Mouse (Mus musculus): ENCODE measurements at regions not wholly inside any gene's neighbourhood (a gene's known extent, or its start where the extent isn't known, plus 50 kb on each side); places are given as distances from the start of the nearest gene placed in this dataset.
A peak's percentile ranks its signal among the peaks of the same experiment; 100 is the strongest.

DNA sequence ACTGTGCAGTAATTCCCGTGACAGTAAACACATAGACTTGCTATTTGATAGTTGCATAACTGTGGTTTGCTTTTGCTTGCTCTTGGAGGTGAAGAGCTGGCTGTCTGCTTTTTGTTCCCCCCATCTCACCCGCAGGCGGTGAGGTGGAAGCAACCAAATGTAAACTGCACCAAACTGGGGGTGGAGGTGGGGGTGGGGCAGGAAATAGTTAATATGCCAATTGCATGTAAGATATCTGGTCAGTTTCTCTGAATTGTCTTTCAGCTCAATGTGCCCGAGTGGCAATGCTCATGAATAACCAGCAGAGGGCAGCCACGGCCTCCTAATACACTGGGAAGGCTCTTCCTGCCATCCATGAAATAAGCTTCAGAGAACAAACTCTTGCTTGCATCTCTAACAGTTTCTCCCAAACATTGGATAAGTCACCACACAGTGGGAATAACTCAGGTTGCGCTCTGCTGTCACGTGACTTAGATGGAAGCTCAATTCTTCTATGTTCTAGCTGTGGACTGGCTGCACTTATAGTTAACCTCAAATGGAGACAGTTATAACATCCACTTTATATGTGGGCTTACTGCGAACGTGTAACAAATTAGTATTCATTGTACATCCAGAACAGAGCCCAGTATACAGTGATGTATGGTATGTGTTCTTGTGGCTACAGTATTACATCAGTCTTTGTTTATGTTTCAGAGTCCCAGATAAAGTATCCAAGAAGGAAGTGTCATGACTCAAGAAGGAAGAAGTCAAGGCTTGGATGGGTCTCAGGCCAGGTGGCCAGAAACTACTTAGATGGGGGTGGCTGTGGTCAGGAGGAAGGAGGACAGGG, 62.0 kb upstream of the Egflam start:
- peak; percentile 92 for TF ChIP-seq CTCF (IDR thresholded peaks at IDR 0.05)
- DNase-seq: peak; percentile 58
- H3K27ac ChIP-seq: no peak overlapping the region
- H3K4me3 ChIP-seq: no peak overlapping the region
- intact Hi-C loops (cut with DNase I): loop anchor here (1.0 to 2.0 kb wide), 2 partner anchors 352 to 607 kb away; no protein-coding TSS in a partner anchor

GRCm38 (mm10) chr15:7462549-7462948, 64.4 kb upstream of the Egflam start:
- H3K4me3 ChIP-seq: no peak overlapping the region
- no peak for TF ChIP-seq CTCF (IDR thresholded peaks at IDR 0.05)
- DNase-seq: no peak
- intact Hi-C loops (cut with DNase I): no loop called here
- H3K27ac ChIP-seq: no peak overlapping the region

DNA sequence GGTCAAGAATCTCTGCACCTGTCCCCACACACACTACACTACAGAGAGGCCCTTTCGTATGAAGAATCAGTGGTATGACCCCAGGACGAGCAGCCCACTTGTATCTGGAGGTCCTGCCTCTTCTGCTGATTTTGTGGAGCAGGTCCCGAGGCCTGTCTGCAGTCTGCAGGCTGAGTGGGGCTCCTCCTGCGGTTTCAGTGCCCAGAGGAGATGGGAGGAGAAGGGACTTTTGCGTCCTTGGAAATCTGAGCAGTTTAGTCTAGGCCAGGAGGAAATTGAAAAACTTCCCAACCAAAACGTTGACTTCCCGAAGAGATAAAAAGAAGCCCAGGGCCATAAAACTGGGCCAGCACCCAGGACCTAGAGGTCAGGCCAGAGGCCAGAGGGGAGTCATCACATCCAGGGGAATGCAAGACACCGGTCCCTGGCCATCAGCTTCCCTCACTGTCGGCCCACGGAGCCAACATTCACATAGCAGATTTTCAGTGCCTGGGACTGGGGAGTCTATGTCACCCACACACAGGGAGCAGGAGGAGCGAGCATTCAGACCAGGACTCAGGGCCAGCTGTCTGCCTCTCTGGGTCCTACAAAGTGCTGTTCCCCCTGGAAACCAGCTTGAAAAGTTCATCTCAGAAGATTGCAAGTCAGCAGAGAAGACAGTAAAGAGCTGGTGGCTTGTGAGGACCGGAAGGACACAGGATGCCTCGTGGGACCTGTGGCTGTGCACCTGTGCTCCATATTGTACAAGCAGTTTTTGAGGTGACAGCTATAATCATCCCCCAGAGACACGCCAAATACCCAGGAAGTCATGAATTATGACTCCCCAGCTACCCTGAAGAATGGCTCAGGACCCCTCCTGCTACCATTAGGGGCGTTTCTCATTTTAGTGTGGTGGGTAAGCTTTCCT, 65.5 kb upstream of the Egflam start:
- H3K4me3 ChIP-seq: no peak overlapping the region
- H3K27ac ChIP-seq: no peak overlapping the region
- intact Hi-C loops (cut with DNase I): no loop called here
- TF ChIP-seq CTCF (IDR thresholded peaks at IDR 0.05): no peak
- no peak for DNase-seq

DNA sequence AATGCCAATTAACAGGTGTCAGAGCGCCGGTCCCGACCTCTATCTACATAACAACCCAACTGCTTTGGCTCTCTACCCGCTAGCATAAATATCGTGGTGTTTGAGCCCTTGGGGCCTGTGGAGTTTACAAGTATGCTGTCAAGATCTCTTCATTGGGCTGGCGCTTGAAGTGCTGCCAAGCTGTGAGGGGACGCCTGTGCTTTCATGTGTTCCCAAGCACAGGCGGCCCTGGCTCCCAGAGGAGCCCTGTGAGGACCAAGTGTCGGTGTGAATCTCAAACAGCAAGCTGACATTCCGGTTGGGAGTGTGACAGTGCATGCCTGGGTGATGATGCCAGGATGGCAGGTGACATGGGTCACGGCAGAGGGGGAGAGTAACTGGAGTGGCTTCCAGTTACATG, 82.0 kb upstream of the Egflam start:
- H3K4me3 ChIP-seq: no peak overlapping the region
- intact Hi-C loops (cut with DNase I): no loop called here
- H3K27ac ChIP-seq: peak overlapping the region; percentile 64
- DNase-seq: peak; percentile 49
- TF ChIP-seq CTCF (IDR thresholded peaks at IDR 0.05): no peak

DNA sequence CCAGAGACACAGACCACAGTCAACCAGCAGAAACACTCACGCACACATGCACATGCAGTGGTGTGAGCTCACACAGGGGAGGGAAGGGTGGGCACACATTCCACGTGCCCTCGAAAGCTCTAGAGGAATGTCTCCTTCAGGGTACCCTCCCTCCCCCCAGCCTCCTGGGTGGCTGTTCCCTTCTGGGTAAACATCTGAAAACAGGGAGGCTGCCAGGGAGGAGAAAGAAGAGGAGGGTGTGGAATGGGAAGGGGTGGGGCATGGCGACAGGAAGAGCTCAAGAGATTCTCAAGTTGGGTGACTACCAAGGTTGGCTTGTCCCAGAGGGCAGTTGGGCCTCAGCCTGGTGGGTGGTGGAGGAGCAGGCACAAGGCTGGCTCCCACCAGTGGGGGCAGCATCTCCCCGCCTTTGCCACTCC, 82.6 kb upstream of the Egflam start:
- intact Hi-C loops (cut with DNase I): no loop called here
- H3K4me3 ChIP-seq: no peak overlapping the region
- peak; percentile 38; the same call in 1 of the 2 replicates for TF ChIP-seq CTCF (IDR thresholded peaks at IDR 0.05)
- H3K27ac ChIP-seq: peak overlapping the region; percentile 64
- peak; percentile 21 for DNase-seq

- TF ChIP-seq CTCF (IDR thresholded peaks at IDR 0.05): no peak
- no peak for DNase-seq
- intact Hi-C loops (cut with DNase I): no loop called here
- Histone ChIP-seq H3K4me3 (no peak overlapping the region), H3K27ac (no peak overlapping the region)
These were observed 85.5 kb upstream of the Egflam start for GRCm38 (mm10) chr15:7483686-7484085.

DNA sequence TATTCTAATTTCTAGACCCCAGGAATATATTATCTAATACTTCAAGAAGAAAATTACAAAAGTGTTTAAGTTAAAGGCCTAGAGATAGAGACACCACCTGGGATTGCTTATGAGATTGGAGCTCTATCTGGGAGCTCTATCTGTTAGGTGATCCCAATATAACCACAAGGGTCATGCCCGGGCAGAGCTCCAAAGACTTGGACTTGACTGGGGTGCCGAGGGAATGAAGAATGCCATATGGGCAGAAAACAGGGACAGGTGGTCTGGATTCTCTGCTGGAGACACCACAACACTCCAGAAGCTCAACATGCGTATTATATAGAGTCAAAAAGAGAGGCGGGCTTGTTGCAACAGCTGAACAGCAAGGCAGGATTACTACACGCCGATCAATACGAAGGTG, 92.9 kb upstream of the Egflam start:
- intact Hi-C loops (cut with DNase I): no loop called here
- Histone ChIP-seq H3K4me3 (no peak overlapping the region), H3K27ac (no peak overlapping the region)
- TF ChIP-seq CTCF (IDR thresholded peaks at IDR 0.05): no peak
- DNase-seq: no peak

GRCm38 (mm10) chr15:7493126-7493669, 95.0 kb upstream of the Egflam start:
- no peak overlapping the region for H3K4me3 ChIP-seq
- no peak overlapping the region for H3K27ac ChIP-seq
- no peak for DNase-seq
- TF ChIP-seq CTCF (IDR thresholded peaks at IDR 0.05): no peak
- intact Hi-C loops (cut with DNase I): no loop called here

- intact Hi-C loops (cut with DNase I): no loop called here
- no peak overlapping the region for H3K4me3 ChIP-seq
- DNase-seq: no peak
- TF ChIP-seq CTCF (IDR thresholded peaks at IDR 0.05): no peak
- no peak overlapping the region for H3K27ac ChIP-seq
These were observed 99.7 kb upstream of the Egflam start for GRCm38 (mm10) chr15:7497852-7498251.

DNA sequence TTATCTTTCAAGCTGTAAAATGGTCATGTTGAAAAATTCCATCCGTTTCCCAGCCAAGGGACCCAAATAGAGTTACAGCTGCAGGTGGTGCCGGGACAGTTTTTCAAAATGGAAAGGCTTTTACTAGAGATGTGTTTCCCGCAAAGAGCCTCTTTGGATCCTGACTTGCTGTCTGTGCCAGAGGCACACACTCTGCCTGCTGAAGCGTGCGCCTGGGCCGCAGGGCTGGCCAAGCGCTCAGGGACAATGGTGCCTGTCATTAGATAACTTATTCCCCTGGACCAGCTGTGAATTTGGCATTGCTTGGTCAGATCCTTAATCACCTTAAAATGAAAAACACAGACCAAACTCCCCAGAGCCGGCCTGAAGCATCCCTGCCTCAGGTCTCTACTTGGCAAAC, 110.3 kb upstream of the Egflam start:
- Histone ChIP-seq H3K27ac (no peak overlapping the region), H3K4me3 (no peak overlapping the region)
- no peak for TF ChIP-seq CTCF (IDR thresholded peaks at IDR 0.05)
- DNase-seq: no peak
- intact Hi-C loops (cut with DNase I): no loop called here

DNA sequence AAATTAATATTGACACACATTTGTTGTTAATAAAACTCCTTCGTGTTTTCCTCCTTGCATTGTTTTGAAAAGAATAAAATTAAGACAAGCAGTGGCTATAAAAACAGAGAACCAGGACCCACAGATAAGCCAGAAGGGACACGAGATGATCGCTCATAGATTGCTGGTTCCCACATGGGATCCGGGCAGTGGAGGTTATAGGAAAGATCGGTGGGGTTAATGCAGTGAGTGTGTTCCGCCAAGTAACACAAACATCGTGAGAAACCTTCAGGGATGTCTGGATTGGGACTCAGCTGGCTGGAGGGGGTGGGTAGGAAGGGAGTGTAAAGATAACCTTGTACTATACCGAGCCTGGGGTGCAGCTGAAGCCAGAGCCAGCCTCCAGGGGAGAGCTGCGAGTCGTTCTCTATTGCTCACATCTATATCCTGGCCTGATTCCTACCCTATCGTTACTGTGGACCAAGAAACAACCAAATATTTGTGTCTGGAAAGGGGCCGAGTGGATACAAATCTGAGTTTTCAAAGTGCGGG, 116.6 kb upstream of the Egflam start:
- no peak for DNase-seq
- Histone ChIP-seq H3K27ac (no peak overlapping the region), H3K4me3 (no peak overlapping the region)
- TF ChIP-seq CTCF (IDR thresholded peaks at IDR 0.05): no peak
- intact Hi-C loops (cut with DNase I): no loop called here

DNA sequence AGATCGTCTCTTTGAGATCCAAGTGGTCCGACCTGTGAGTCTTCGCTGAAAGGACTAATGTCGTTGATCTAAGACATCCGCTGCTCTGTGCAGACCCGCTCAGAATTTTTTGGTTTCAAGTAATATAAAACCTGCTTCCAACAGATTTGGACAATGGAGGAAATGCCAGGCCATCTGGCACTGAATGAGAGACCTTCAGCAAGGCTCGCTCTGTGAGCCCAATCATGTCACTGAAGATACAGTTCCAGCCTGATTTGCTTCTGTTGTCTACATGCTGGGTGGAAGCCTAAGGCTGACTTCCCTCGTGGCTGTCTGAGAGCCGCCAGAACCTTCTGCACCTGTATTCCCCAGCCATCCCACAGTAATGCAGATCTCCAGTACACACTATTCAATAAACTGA, 123.4 kb upstream of the Egflam start:
- TF ChIP-seq CTCF (IDR thresholded peaks at IDR 0.05): no peak
- intact Hi-C loops (cut with DNase I): no loop called here
- no peak overlapping the region for H3K4me3 ChIP-seq
- H3K27ac ChIP-seq: no peak overlapping the region
- DNase-seq: no peak
